Mouse (Mus musculus): ENCODE measurements around the gene Slc35a2. TPM values are rescaled to one million over a fixed set of nuclear protein-coding genes. Genes with fewer than 3 reads are reported as not detected.
"Not testable (repeated sequence)": the region's sequence is repeated elsewhere in the genome, so short reads cannot be mapped to it uniquely, and the experiment has no call there.

Slc35a2 gene
- polyA plus RNA-seq, 1 experiment from 2014 or later: 12.5 TPM

- H3K9me3 ChIP-seq (ENCODE audit: control insufficient read depth, low read length): no peaks in the 10 kb centered on the region
- ATAC-seq (replicated peaks; ENCODE audit: low FRiP score): no peak; the same call in 1 of the 2 replicates
- H3K9ac ChIP-seq (ENCODE audit: low read depth, low read length): no peak overlapping the region
- H3K4me2 ChIP-seq: peak overlapping the region; percentile 96
- H3K4me1 ChIP-seq (replicated peaks; ENCODE audit: control insufficient read depth, insufficient read depth, low read length): peaks cover 3% of the 10 kb centered on the region; the same call in 1 of the 2 replicates
- H3K4me3 ChIP-seq (ENCODE audit: low read depth, low read length): peak overlapping the region; percentile 12; the same call in 1 of the 2 replicates
- no peaks in the 10 kb centered on the region; the same call in 1 of the 2 replicates for H3K36me3 ChIP-seq (ENCODE audit: control insufficient read depth, insufficient read depth, low read length)
- 9% methylated on average over 11 of the region's 11 CpGs for WGBS
- H3K27ac ChIP-seq (ENCODE audit: low read depth, low read length): no peak overlapping the region
- H3K27me3 ChIP-seq (replicated peaks; ENCODE audit: control insufficient read depth, insufficient read depth, low read length): no peaks in the 10 kb centered on the region
- peak; percentile 52 for DNase-seq (ENCODE audit: low spot score)
These were observed 4.0 kb upstream of the Slc35a2 start for GRCm38 (mm10) chrX:7879819-7880218.

GRCm38 (mm10) chrX:7898211-7898610 lies 14.4 kb downstream of the Slc35a2 start:
- Histone ChIP-seq H3K4me3 (ENCODE audit: low read depth, low read length) (peak overlapping the region; percentile 57), H3K9me3 (ENCODE audit: control insufficient read depth, low read length) (no peaks in the 10 kb centered on the region), H3K27me3 (replicated peaks; ENCODE audit: control insufficient read depth, insufficient read depth, low read length) (no peaks in the 10 kb centered on the region), H3K27ac (ENCODE audit: low read depth, low read length) (peak overlapping the region; percentile 41; the same call in 1 of the 2 replicates), H3K4me2 (peak overlapping the region; percentile 63), H3K36me3 (ENCODE audit: control insufficient read depth, insufficient read depth, low read length) (peaks cover 2% of the 10 kb centered on the region; the same call in 1 of the 2 replicates), H3K4me1 (replicated peaks; ENCODE audit: control insufficient read depth, insufficient read depth, low read length) (no peaks in the 10 kb centered on the region), H3K9ac (ENCODE audit: low read depth, low read length) (peak overlapping the region; percentile 60)
- ATAC-seq (replicated peaks; ENCODE audit: low FRiP score) (no peak), DNase-seq (ENCODE audit: low spot score) (no peak)
- 28% methylated on average over 13 of the region's 13 CpGs for WGBS

GRCm38 (mm10) chrX:7898880-7899874 lies 15.3 kb downstream of the Slc35a2 start, which contains the start of the genes Pqbp1 and Timm17b:
Gene Pqbp1 (minus strand): TSS chrX:7899269.
Gene Timm17b (plus strand): TSS chrX:7899357.
- Histone ChIP-seq H3K4me1 (replicated peaks; ENCODE audit: control insufficient read depth, insufficient read depth, low read length) (no peaks in the 10 kb centered on the region), H3K4me3 (ENCODE audit: low read depth, low read length) (peak within 1 kb of the TSS; percentile 57), H3K4me2 (peak within 1 kb of the TSS; percentile 70), H3K36me3 (ENCODE audit: control insufficient read depth, insufficient read depth, low read length) (0 out of 2 replicates have a peak, but pooled peaks cover under 1% of the 10 kb centered on the region), H3K9me3 (ENCODE audit: control insufficient read depth, low read length) (no peaks in the 10 kb centered on the region), H3K9ac (ENCODE audit: low read depth, low read length) (peak within 1 kb of the TSS; percentile 60), H3K27me3 (replicated peaks; ENCODE audit: control insufficient read depth, insufficient read depth, low read length) (no peaks in the 10 kb centered on the region), H3K27ac (ENCODE audit: low read depth, low read length) (peak within 1 kb of the TSS; percentile 41; the same call in 1 of the 2 replicates)
- peak; percentile 98 for ATAC-seq (replicated peaks; ENCODE audit: low FRiP score)
- DNase-seq (ENCODE audit: low spot score): peak; percentile 81
- WGBS: 11% methylated on average over 62 of the region's 62 CpGs

- Histone ChIP-seq H3K9me3 (ENCODE audit: control insufficient read depth, low read length) (no peaks in the 10 kb centered on the region), H3K9ac (ENCODE audit: low read depth, low read length) (no peak overlapping the region), H3K27ac (ENCODE audit: low read depth, low read length) (no peak overlapping the region), H3K4me1 (replicated peaks; ENCODE audit: control insufficient read depth, insufficient read depth, low read length) (no peaks in the 10 kb centered on the region), H3K27me3 (replicated peaks; ENCODE audit: control insufficient read depth, insufficient read depth, low read length) (no peaks in the 10 kb centered on the region), H3K36me3 (ENCODE audit: control insufficient read depth, insufficient read depth, low read length) (no peaks in the 10 kb centered on the region), H3K4me3 (ENCODE audit: low read depth, low read length) (no peak overlapping the region), H3K4me2 (no peak overlapping the region)
- no peak for ATAC-seq (replicated peaks; ENCODE audit: low FRiP score)
- 91% methylated on average over 5 of the region's 5 CpGs for WGBS
- DNase-seq (ENCODE audit: low spot score): no peak
These were observed 20.6 kb downstream of the Slc35a2 start for GRCm38 (mm10) chrX:7904441-7904840.

- WGBS: 84% methylated on average over 5 of the region's 5 CpGs
- no peaks in the 10 kb centered on the region for H3K27me3 ChIP-seq (replicated peaks; ENCODE audit: control insufficient read depth, insufficient read depth, low read length)
These were observed 23.9 kb downstream of the Slc35a2 start, which contains the start of gene Gm10491 for GRCm38 (mm10) chrX:7907735-7908134. Gene Gm10491 (minus strand): TSS chrX:7907835.

GRCm38 (mm10) chrX:7909242-7909641 lies 25.4 kb downstream of the Slc35a2 start, which contains the start of gene Gm10490:
Gene Gm10490 (plus strand): TSS chrX:7909542.
- not testable (repeated sequence) for H3K9ac ChIP-seq (ENCODE audit: low read depth, low read length); H3K27ac ChIP-seq (ENCODE audit: low read depth, low read length); H3K36me3 ChIP-seq (ENCODE audit: control insufficient read depth, insufficient read depth, low read length); DNase-seq (ENCODE audit: low spot score); H3K4me3 ChIP-seq (ENCODE audit: low read depth, low read length); H3K4me2 ChIP-seq; H3K9me3 ChIP-seq (ENCODE audit: control insufficient read depth, low read length); ATAC-seq (replicated peaks; ENCODE audit: low FRiP score); H3K27me3 ChIP-seq (replicated peaks; ENCODE audit: control insufficient read depth, insufficient read depth, low read length); H3K4me1 ChIP-seq (replicated peaks; ENCODE audit: control insufficient read depth, insufficient read depth, low read length)
- WGBS: 86% methylated on average over 4 of the region's 4 CpGs

More at GRCm38 (mm10) chrX:7907735-7908134, 23.9 kb downstream of the Slc35a2 start, which contains the start of gene Gm10491:
- Histone ChIP-seq H3K4me2 (no peak within 1 kb of the TSS), H3K36me3 (ENCODE audit: control insufficient read depth, insufficient read depth, low read length) (no peaks in the 10 kb centered on the region), H3K4me1 (replicated peaks; ENCODE audit: control insufficient read depth, insufficient read depth, low read length) (no peaks in the 10 kb centered on the region), H3K9ac (ENCODE audit: low read depth, low read length) (no peak within 1 kb of the TSS), H3K9me3 (ENCODE audit: control insufficient read depth, low read length) (no peaks in the 10 kb centered on the region), H3K27ac (ENCODE audit: low read depth, low read length) (no peak within 1 kb of the TSS), H3K4me3 (ENCODE audit: low read depth, low read length) (no peak within 1 kb of the TSS)
- DNase-seq (ENCODE audit: low spot score) (no peak), ATAC-seq (replicated peaks; ENCODE audit: low FRiP score) (no peak)

GRCm38 (mm10) chrX:7910473-7910872 lies 26.6 kb downstream of the Slc35a2 start:
- no peak overlapping the region for H3K27ac ChIP-seq (ENCODE audit: low read depth, low read length)
- H3K27me3 ChIP-seq (replicated peaks; ENCODE audit: control insufficient read depth, insufficient read depth, low read length): no peaks in the 10 kb centered on the region
- no peak overlapping the region for H3K9ac ChIP-seq (ENCODE audit: low read depth, low read length)
- H3K4me2 ChIP-seq: no peak overlapping the region
- no peaks in the 10 kb centered on the region for H3K9me3 ChIP-seq (ENCODE audit: control insufficient read depth, low read length)
- no peaks in the 10 kb centered on the region for H3K36me3 ChIP-seq (ENCODE audit: control insufficient read depth, insufficient read depth, low read length)
- no peak for ATAC-seq (replicated peaks; ENCODE audit: low FRiP score)
- WGBS: 64% methylated on average over 6 of the region's 6 CpGs
- no peak overlapping the region for H3K4me3 ChIP-seq (ENCODE audit: low read depth, low read length)
- no peaks in the 10 kb centered on the region for H3K4me1 ChIP-seq (replicated peaks; ENCODE audit: control insufficient read depth, insufficient read depth, low read length)
- DNase-seq (ENCODE audit: low spot score): no peak

- H3K4me3 ChIP-seq (ENCODE audit: low read depth, low read length): not testable (repeated sequence)
- WGBS: 10% methylated on average over 3 of the region's 3 CpGs
These were observed 31.8 kb downstream of the Slc35a2 start for GRCm38 (mm10) chrX:7915669-7916068.

More at GRCm38 (mm10) chrX:7915669-7916068, 31.8 kb downstream of the Slc35a2 start:
- not testable (repeated sequence) for H3K9me3 ChIP-seq (ENCODE audit: control insufficient read depth, low read length); H3K27ac ChIP-seq (ENCODE audit: low read depth, low read length); H3K4me1 ChIP-seq (replicated peaks; ENCODE audit: control insufficient read depth, insufficient read depth, low read length); H3K36me3 ChIP-seq (ENCODE audit: control insufficient read depth, insufficient read depth, low read length); H3K9ac ChIP-seq (ENCODE audit: low read depth, low read length); DNase-seq (ENCODE audit: low spot score); H3K4me2 ChIP-seq
- H3K27me3 ChIP-seq (replicated peaks; ENCODE audit: control insufficient read depth, insufficient read depth, low read length): peaks cover 21% of the 10 kb centered on the region
- ATAC-seq (replicated peaks; ENCODE audit: low FRiP score): peak; percentile 64

All from liver, embryonic 11.5 days (tissue).